Mouse (Mus musculus) monocyte, adult 2 months (primary cell): ENCODE data around the gene Cfap43.
A peak's percentile ranks its signal among the peaks of the same experiment; 100 is the strongest.

Experiments
- DNase-seq, 2 experiments: peaks; one replicate each; pipeline ENCODE4 v3.0.0; 2022; ENCODE audit warnings: low spot score in 2 of 2, low read depth in 1 of 2

The Cfap43 gene

GRCm38 (mm10) chr19:47885886-47886285 lies 33.2 kb downstream of the Cfap43 start:
- DNase-seq: no peak

- DNase-seq: no peak
Observed at GRCm38 (mm10) chr19:47885191-47885743, 33.8 kb downstream of the Cfap43 start.

DNA sequence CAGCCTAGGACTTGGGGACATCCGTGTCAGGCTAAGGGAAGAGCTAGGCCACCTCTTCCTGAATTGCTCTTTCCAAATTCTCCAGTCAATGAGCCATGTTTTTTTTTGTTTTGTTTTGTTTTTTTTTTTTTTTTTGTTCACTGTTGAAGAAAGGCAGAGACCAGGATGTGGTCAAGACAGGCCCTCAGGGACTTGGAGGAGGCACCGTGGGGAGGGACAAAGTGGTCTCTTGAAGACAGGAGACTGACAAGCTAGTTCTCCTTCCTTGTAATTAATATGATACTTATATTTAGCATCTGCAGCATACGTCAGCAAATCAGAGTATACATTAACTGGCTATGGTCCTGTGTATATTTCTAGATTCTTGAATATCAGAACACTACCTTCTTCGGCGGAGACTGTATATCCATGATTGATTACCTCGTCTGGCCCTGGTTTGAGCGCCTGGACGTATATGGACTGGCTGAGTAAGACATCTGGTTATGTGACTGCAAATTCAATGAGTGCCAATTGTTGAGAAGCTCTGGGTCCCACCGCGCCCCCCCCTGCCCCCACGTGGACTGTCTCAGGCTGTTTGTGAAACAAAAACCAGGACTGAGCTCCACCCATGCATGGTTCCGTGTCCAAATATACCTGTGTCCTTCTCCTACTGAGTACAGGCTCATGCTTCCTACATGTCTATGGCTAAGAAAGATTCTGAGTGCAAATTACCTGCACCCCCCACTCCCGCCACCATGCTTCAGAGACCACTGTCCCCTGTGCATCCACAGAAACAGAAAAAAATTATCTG lies 34.6 kb downstream of the Cfap43 start:
- no peak for DNase-seq

DNA sequence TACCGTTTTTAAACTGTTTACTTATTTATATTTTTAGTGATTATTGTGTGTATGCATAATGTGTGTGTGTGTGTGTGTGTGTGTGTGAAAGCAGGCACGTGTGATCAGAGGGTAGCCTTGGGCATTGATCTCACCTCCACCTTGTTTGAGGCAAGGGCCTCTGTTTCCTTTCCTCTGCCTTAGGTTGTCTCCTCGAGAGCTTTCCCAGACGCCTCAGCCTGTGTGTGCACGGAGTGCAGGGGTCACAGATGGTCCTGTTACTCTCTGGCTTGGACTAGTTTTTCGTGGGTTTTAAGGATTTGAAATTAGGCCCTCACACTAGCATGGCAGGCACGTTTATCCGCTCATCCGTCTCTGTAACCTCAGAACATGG lies 36.2 kb downstream of the Cfap43 start:
- DNase-seq: no peak

GRCm38 (mm10) chr19:47882151-47882881 lies 36.8 kb downstream of the Cfap43 start:
- DNase-seq: peak in 1 of 2 experiments; percentile 77

DNA sequence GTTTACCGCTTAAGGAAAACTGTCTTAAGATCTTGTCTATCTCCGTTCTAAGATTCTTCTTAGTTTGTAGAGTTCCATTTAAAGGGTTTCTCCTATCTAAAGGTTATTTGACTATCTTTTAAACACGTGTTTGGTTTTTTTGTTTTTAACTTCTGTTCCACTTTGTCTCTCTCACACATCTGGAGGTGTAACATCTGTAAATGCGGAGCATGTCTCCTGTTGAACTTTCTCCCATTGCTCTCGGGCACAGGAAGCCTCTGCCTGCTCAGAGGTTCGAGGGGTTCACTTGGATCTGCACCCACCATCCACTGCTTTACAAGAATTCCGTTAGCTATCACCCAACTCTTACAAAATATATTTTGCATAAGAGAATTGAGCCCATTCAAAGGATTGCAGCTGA lies 37.5 kb downstream of the Cfap43 start:
- DNase-seq: no peak

GRCm38 (mm10) chr19:47876252-47876651 lies 42.8 kb downstream of the Cfap43 start:
- no peak for DNase-seq

DNA sequence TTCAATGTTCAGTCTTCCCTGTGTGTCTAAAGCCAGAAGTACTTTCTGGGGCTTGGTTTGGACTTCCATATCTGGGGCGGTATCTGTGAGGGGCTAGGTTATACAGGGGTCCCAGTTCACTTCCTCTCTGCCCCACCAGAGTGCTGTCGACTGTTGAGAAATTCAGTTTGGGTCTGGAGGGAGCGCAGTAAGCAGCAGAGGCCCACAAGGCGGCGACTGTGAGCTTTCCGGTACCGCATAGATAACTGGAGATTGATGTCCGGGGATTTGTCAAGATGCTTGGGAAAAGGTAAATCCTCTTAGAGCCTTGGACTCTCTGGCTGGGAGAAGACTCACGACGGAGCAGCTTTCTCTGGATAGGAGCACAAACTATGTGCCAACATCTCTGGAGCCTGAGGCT lies 47.6 kb downstream of the Cfap43 start:
- no peak for DNase-seq

DNA sequence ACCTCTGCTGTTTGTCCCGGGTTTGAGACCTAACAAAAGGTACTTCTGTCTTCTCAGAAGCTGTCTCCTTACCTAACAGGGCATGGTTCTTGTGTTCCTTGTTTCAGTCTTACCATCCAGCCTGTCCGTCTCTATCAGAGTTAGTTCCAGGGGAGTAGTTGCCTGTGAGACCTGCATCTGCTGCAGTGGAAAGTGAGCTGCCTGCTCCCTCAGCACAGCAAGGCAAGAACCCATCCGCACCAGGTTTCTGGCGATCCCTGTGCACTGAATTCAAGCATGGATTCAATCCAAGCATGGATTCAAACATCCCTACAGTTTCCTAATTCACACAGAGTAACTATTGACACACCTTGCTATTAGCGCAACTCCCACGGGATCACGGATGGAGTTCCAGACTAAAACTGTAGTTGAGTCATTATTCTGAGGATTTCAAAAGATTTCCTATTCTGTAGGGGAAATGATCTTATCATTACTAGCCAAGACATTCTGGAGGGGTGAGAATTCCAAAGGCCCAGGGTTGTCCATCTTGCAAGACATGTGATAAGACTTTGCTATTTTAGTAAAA lies 48.9 kb downstream of the Cfap43 start:
- DNase-seq: no peak

DNA sequence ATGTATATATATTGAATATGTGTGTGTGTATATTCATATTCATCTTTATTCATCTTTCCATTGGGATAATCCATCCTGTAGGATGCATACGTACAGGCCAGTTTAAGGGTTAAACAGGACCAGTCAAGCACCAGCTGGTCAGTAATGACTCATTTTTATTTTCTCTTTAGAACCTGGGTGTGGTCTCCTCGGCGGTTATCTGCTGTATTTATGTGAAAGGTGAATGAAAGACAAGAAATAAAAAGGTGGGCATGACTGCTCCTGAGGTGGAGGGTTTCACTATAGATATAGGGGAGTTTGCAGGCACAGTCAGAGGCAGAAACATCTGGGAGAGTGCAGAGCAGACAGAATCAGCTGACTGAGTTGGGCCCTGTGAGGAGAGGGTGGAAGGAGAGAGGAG lies 49.6 kb downstream of the Cfap43 start:
- DNase-seq: no peak

- DNase-seq: no peak
Observed at GRCm38 (mm10) chr19:47868951-47869350, 50.1 kb downstream of the Cfap43 start.

DNA sequence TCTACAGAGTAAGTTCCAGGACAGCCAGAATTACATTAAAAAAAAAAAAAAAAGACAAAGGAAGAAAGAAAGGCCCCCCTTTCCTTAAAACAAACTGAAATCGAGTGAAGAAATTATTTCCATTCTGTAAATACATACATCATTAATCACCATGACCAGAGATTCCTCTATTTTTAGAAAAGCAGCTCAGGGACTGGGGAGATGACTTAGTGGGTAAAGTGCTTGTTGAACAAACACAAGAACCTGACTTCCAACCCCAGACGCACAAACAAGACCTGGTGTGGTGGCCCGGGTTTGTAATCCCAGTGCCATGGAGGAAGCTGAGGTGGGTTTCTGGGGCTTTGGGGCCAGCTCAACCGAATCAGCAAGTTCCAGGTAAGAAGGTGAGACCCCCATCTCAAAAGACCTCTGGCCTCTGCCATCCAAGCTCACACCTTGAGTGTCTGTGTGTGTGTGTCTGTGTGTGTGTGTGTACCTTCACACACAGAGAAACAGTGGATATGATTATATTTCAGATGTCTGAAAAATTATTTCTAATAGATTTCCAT lies 51.4 kb downstream of the Cfap43 start:
- DNase-seq: no peak

DNA sequence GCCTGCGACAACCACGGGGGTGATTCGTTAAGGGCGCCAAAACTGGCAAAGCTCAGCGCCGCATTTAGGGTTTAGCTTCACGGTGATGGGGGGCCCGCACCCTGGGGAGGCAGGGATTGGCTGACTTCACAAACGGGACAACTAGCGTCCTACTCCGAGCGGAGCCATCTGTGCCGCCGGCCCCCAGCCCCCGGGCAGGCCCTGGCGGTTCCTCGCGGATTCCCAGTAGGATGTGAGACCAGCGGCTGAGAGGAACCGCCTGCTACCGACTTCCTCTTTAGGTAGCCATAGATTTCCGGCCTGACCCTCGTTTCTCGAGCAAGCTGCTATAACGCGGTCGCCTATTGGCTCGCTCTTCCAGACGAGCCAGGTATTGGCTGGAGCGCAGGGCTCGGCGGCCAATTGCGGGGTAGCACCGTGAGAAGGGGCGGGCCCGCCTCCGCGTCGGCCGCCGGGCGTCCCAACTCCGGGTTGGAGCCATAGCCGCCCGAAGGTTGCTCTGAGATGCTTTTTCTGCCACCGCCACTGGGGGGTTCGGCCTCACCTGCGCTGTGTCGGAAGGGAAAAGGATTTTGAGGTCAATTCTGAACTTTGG lies 53.6 kb downstream of the Cfap43 start, which contains the start of gene Gsto2:
TSS of gene Gsto2 (plus strand) at position 182 of the 595 bp plus-strand sequence.
- peak; percentile 88 to 89 for DNase-seq

GRCm38 (mm10) chr19:47864721-47865120 lies 54.4 kb downstream of the Cfap43 start:
- DNase-seq: no peak

- no peak for DNase-seq
Observed at GRCm38 (mm10) chr19:47864051-47864450, 55.0 kb downstream of the Cfap43 start.

DNA sequence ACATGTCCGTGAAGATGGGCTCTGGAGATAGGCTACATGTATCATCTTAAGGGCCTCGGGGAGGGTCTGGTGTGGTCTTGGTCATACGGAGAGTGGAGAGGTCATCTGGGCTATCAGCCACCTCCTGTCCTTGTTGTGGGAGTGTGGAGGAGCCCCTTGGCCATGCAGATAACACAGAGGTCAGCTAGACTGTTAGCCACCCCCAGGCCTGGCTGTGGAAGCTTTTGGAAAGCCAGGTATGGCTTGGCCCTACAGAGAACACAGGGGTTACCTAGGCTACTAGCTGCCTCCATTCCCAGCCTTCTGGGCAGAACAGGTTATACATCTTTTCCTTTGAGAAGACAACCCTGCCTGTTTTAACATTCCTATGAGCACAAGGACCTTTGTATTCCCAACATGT lies 56.5 kb downstream of the Cfap43 start:
- no peak for DNase-seq

DNA sequence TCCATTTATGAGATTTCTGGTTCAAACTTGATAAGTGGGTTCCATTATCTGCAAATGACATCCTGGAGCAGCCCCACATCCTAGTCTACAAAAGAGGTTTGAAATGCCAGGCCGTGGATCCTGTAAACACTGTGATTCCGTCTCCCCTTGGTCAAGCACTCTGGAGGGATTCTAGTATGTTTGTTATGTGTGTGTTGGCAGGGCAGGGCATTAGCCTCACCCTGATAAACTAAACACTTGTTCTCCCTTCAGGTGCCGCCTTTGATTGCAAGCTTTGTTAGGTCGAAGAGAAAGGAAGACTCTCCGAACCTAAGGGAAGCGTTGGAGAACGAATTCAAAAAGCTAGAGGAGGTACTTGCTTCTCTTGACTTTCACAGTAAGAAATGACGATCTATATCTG lies 59.9 kb downstream of the Cfap43 start:
- no peak for DNase-seq

DNA sequence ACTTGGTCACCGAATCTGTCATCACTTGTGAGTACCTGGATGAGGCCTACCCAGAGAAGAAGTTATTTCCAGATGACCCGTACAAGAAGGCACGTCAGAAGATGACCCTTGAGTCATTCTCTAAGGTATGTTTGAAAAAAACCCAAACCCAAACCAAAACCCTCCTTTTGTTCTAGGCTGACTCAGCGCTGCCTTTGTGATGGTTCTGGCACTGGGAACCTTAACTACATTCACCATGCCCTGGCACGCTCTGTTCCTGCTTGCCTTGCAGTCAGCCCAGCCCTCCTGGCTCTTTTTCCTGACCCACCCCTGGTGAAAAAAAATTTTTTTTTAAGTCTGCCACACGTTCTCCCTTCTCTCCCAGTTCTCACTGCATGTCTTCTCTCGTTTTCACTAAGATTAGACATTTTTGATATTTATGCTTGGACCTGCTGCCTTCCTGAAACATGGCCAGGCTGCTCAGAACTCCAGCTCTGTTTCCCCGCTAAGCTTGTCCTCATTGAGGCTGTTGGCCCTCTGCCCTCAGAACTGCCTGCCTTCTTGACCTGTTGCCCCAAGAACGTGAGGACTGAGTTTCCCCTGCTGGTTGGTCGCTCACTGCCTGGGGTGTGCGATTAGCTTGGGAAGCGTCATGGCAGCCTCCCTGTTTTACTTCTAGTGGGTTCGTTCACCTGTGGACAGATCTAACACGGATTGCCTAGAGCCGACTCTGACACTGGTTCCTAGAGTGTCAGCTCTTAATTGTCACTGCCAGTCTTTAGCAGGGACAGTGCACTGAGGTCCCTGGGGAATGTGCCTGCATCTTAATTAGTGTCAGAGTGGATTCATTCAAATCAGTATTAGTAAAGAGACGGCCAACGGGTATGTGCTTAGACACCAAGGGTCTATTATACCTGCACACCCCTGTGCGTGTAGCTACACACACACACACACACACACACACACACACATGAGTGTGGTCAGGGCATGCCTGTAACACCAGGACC lies 60.8 kb downstream of the Cfap43 start:
- DNase-seq: no peak

DNA sequence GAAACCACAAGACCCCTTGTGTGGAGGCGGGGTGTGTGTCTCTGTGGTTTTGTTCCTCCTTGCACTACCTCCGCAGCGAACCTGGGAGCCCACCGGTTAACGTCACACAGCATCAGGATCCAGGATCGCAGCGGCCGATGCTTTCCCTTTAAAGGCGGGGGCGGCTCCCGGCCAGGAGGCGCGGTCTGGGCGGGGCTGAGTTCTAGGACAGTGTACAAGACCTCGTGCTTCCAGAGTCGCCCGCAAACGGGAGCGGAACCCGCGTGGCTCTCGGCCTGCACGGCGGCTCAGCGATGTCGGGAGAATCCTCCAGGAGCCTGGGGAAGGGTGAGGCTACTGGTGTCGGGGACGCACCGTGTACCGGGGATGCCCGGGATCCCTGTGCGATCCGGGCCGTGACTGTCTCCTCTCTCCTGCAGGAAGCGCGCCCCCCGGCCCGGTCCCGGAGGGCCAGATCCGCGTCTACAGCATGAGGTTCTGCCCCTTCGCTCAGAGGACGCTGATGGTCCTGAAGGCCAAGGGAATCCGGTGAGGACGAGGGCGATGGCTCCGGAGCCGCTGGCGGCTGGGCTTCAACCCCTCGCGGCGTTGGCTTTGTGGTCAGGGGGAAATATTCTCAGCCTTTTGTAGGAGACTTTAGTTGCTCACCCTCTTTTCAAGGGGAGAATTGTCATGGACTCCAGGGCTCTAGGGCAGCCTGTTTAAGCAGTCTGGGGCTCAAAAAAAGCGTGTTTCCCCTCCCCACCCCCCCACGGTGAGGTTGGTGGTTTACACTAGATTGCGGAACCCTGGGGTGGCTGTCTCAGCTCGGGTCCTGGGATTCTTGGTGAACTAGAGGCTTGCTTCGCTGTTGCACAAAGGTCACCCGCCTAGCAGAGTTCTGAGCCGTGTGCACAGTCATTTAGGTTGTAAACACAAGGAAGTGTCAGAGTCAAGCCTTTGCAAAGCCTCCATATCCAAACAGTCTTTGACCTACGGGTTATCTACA lies 64.0 kb downstream of the Cfap43 start, which contains the start of gene Gsto1:
TSS of gene Gsto1 (plus strand) at position 175 of the 988 bp plus-strand sequence.
- peak; percentile 64 to 76 for DNase-seq
